Mouse (Mus musculus) testis, adult 2 months (tissue): ENCODE measurements around the gene Cep112.

Experiments
- CTCF ChIP-seq: fragments of 200-500 bp; IDR thresholded peaks from 2 replicates; pipeline ENCODE4 v1.5.1; 2012; ENCODE audit warnings: low read depth, mild to moderate bottlenecking, inconsistent platforms, low read length, moderate library complexity; ENCODE audit not compliant: control insufficient read depth, insufficient read depth, insufficient replicate concordance
- POLR2A ChIP-seq: fragments of 200-500 bp; IDR thresholded peaks from 2 replicates; pipeline ENCODE4 v1.6.1; 2012; ENCODE audit warnings: low read depth, mild to moderate bottlenecking, inconsistent platforms, low read length, moderate library complexity; ENCODE audit not compliant: control insufficient read depth

- TF ChIP-seq CTCF (no peak), POLR2A (no peak)
Measured at GRCm38 (mm10) chr11:108880546-108880945, 455.6 kb downstream of the Cep112 start.
